Mouse (Mus musculus): Measurements from ENCODE around the gene Hpgds.

DNA sequence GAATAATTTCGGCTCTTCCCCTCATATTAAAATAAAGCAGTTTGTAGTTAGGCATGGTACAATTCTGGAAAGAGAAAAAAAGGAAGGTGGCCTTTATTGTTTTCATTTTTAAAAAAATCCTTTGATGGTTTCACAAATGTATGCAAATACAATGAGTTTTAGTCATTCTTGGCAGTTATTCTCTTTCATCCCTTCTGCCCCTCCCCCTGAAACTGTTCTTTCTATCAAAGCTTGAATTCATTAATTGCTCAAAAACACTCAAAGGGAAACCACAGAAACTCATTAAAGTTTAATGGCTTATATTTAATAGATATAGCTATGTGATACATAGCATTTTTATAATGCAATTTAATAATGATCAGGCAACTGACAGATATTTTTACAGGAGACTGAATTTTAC is 6.5 kb downstream of the Hpgds start:
- no peak for TF ChIP-seq ZNF384 (IDR thresholded peaks at IDR 0.05; ENCODE audit: low read depth, low read length)
- no peak for TF ChIP-seq ZC3H11A (IDR thresholded peaks at IDR 0.05; ENCODE audit: borderline replicate concordance, low read depth, low read length)
- TF ChIP-seq MAFK (IDR thresholded peaks at IDR 0.05; ENCODE audit: insufficient read depth, low read depth, low read length), result no peak
- TF ChIP-seq CHD2 (IDR thresholded peaks at IDR 0.05; ENCODE audit: low read depth, low read length), result no peak
- no peak for TF ChIP-seq HCFC1 (IDR thresholded peaks at IDR 0.05; ENCODE audit: borderline replicate concordance, insufficient read depth, low read length)
